Mouse (Mus musculus) megakaryocyte, embryonic 14.5 days (primary cell): ENCODE measurements around the gene Gmnn.

Experiments used
- FLI1 ChIP-seq: IDR thresholded peaks from 2 replicates; pipeline ENCODE4 v1.6.1; 2012; ENCODE audit warnings: low read length, inconsistent platforms, mixed read lengths
- GATA1 ChIP-seq: IDR thresholded peaks from 3 replicates; pipeline ENCODE4 v1.6.1; 2012; ENCODE audit warnings: mixed read lengths, low read length, inconsistent platforms, borderline replicate concordance

GRCm38 (mm10) chr13:24781916-24782315 is 20.2 kb upstream of the Gmnn start:
- TF ChIP-seq GATA1 (no peak), FLI1 (no peak)
